Mouse (Mus musculus) CH12.LX (cell line): ENCODE measurements at regions not wholly inside any gene's neighbourhood (a gene's known extent, or its start where the extent isn't known, plus 50 kb on each side); places are given as distances from the start of the nearest gene placed in this dataset.

ENCODE experiments used
- DNase-seq: peaks from one replicate; pipeline ENCODE4 v3.0.0-alpha.2; 2013; ENCODE audit errors: extremely low read depth
- H3K27ac ChIP-seq: 2 replicates; pipeline ENCODE4 v1.5.1; 2012; ENCODE audit warnings: low read depth, mild to moderate bottlenecking, control low read depth, moderate library complexity; ENCODE audit not compliant: insufficient read depth
- H3K27me3 ChIP-seq: replicated peaks from 2 replicates; pipeline ENCODE3; 2012; ENCODE audit warnings: inconsistent platforms
- H3K36me3 ChIP-seq, 2 experiments: replicated peaks in 1 of 2; 2 replicates each; pipeline versions ENCODE3 to v1.6.1; 2012; ENCODE audit warnings: inconsistent platforms in 1 of 2, low read length in 1 of 2, mild to moderate bottlenecking in 1 of 2, mixed read lengths in 1 of 2, moderate library complexity in 1 of 2; ENCODE audit not compliant: control insufficient read depth in 1 of 2, insufficient read depth in 1 of 2
- H3K4me1 ChIP-seq, 2 experiments: 2 replicates each; pipeline ENCODE4 v1.6.1; 2012; ENCODE audit warnings: inconsistent platforms in 1 of 2, moderate library complexity in 1 of 2; ENCODE audit not compliant: insufficient read depth in 2 of 2, control insufficient read depth in 1 of 2
- H3K4me2 ChIP-seq: 2 replicates; pipeline ENCODE4 v1.6.1; 2012; ENCODE audit warnings: low read depth, mild to moderate bottlenecking, control low read depth; ENCODE audit not compliant: poor library complexity, insufficient read depth, severe bottlenecking
- H3K4me3 ChIP-seq, 3 experiments: fragments of 150-350 bp in 1 of 3; sonication (generic) in 1 of 3; replicated peaks in 1 of 3; 2 replicates each; pipeline versions ENCODE3 to v1.5.1; 2011 to 2012; ENCODE audit warnings: low read depth in 2 of 3, low read length in 2 of 3, mild to moderate bottlenecking in 2 of 3, moderate library complexity in 2 of 3, control low read depth in 1 of 3, improper control_type of control experiment in 1 of 3, inconsistent platforms in 1 of 3, mixed read lengths in 1 of 3; ENCODE audit not compliant: poor library complexity in 1 of 3
- H3K79me2 ChIP-seq: replicated peaks from 2 replicates; pipeline ENCODE4 v1.6.1; 2012; ENCODE audit warnings: mild to moderate bottlenecking, moderate library complexity; ENCODE audit not compliant: control insufficient read depth, poor library complexity, insufficient read depth, severe bottlenecking; ENCODE audit errors: extremely low read depth
- H3K9ac ChIP-seq: 2 replicates; pipeline ENCODE4 v1.6.1; 2012; ENCODE audit warnings: low read depth, mild to moderate bottlenecking, control low read depth, moderate library complexity; ENCODE audit not compliant: insufficient read depth
- H3K9me3 ChIP-seq: replicated peaks from 2 replicates; pipeline ENCODE3; 2012; ENCODE audit warnings: low read length, inconsistent platforms, mixed read lengths
- BHLHE40 ChIP-seq: IDR thresholded peaks from 2 replicates; pipeline ENCODE4 v1.6.1; 2011; ENCODE audit warnings: mild to moderate bottlenecking, low read depth, low read length, improper control_type of control experiment
- CHD2 ChIP-seq: IDR thresholded peaks from 2 replicates; pipeline ENCODE4 v1.6.1; 2011; ENCODE audit warnings: low read length, improper control_type of control experiment
- ELF1 ChIP-seq: IDR thresholded peaks from 2 replicates; pipeline ENCODE4 v1.6.1; 2014; ENCODE audit warnings: low read depth, mild to moderate bottlenecking, inconsistent platforms, low read length, improper control_type of control experiment
- EP300 ChIP-seq: IDR thresholded peaks from 2 replicates; pipeline ENCODE4 v1.6.1; 2011; ENCODE audit warnings: low read length, improper control_type of control experiment
- ETS1 ChIP-seq: conservative IDR thresholded peaks from 2 replicates; pipeline ENCODE4 v1.6.1; 2012; ENCODE audit warnings: low read depth, mild to moderate bottlenecking, inconsistent platforms, low read length, improper control_type of control experiment, moderate library complexity
- JUND ChIP-seq: conservative IDR thresholded peaks from 2 replicates; pipeline ENCODE4 v1.6.1; 2011; ENCODE audit warnings: low read depth, low read length, improper control_type of control experiment
- KAT2A ChIP-seq: IDR thresholded peaks from 2 replicates; pipeline ENCODE4 v1.6.1; 2012; ENCODE audit warnings: low read length, improper control_type of control experiment, inconsistent platforms; ENCODE audit not compliant: insufficient replicate concordance
- MAZ ChIP-seq: IDR thresholded peaks from 2 replicates; pipeline ENCODE4 v1.6.1; 2012; ENCODE audit warnings: low read depth, mild to moderate bottlenecking, inconsistent platforms, low read length, improper control_type of control experiment, moderate library complexity
- POLR2A ChIP-seq: IDR thresholded peaks from 2 replicates; pipeline ENCODE4 v1.6.1; 2011; ENCODE audit warnings: low read depth, mild to moderate bottlenecking, improper control_type of control experiment, low read length
- RAD21 ChIP-seq: IDR thresholded peaks from 2 replicates; pipeline ENCODE4 v1.6.1; 2011; ENCODE audit warnings: low read depth, mild to moderate bottlenecking, low read length, improper control_type of control experiment, moderate library complexity
- SMC3 ChIP-seq: IDR thresholded peaks from 2 replicates; pipeline ENCODE4 v1.6.1; 2011; ENCODE audit warnings: low read depth, low read length, improper control_type of control experiment
- TBP ChIP-seq: conservative IDR thresholded peaks from 2 replicates; pipeline ENCODE4 v1.6.1; 2011; ENCODE audit warnings: low read depth, low read length, improper control_type of control experiment
- ZC3H11A ChIP-seq: IDR thresholded peaks from 2 replicates; pipeline ENCODE4 v1.6.1; 2012; ENCODE audit warnings: low read depth, mild to moderate bottlenecking, inconsistent platforms, low read length, improper control_type of control experiment
- ZKSCAN1 ChIP-seq: IDR thresholded peaks from 2 replicates; pipeline ENCODE4 v1.6.1; 2012; ENCODE audit warnings: low read depth, inconsistent platforms, low read length, improper control_type of control experiment, borderline replicate concordance
- ZNF384 ChIP-seq: IDR thresholded peaks from 2 replicates; pipeline ENCODE4 v1.6.1; 2012; ENCODE audit warnings: low read depth, low read length, improper control_type of control experiment, inconsistent platforms
- dilution Hi-C: fragments of 300-500 bp; cut with MboI; formaldehyde crosslinking; loops from 2 replicates; pipeline ENCODE4 v1.14.3; 2020; ENCODE audit warnings: low sequenced_read_pairs; ENCODE audit not compliant: extremely low pct_unique_long_range_greater_than_20kb, extremely low pct_ligation_motif_present
- in situ Hi-C: fragments of 300-500 bp; cut with MboI; formaldehyde crosslinking; loops from 3 replicates; pipeline ENCODE4 v1.14.3; 2019; ENCODE audit warnings: low sequenced_read_pairs, low pct_ligation_motif_present, low pct_unique_long_range_greater_than_20kb, mixed read lengths

DNA sequence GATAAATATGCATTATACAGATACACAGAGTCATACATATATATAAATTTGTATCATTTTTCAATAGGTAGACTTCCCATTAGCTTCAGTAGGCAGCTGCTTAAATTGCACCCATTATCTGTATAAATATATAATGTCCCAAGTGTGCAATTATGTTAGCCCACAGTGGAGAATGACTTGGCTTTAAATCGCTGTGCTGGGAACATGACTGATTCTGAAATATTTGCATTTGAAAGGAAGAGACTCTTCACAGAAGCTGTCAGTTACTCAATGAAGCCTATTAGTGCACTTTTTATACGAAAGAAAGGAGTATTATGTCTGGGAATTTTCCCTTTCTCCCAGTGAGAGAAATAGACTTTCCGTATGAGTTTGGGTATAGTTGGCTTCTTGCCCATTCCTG is 242.8 kb upstream of the Pcdh7 start:
- no peak for DNase-seq
- no peak overlapping the region for H3K27ac ChIP-seq
- no peak overlapping the region for H3K4me3 ChIP-seq
- no peaks in the 10 kb centered on the region for H3K79me2 ChIP-seq
- H3K36me3 ChIP-seq = no peaks in the 10 kb centered on the region
- H3K4me1 ChIP-seq = no peaks in the 10 kb centered on the region
- in situ Hi-C loops (no loop called here), dilution Hi-C loops (no loop called here)
- no peak overlapping the region for H3K9ac ChIP-seq
- H3K27me3 ChIP-seq = no peaks in the 10 kb centered on the region
- TF ChIP-seq MAZ (no peak), CHD2 (no peak), EP300 (no peak), JUND (no peak), ZC3H11A (no peak), POLR2A (no peak)
- no peak overlapping the region for H3K4me2 ChIP-seq
- H3K9me3 ChIP-seq = no peaks in the 10 kb centered on the region

DNA sequence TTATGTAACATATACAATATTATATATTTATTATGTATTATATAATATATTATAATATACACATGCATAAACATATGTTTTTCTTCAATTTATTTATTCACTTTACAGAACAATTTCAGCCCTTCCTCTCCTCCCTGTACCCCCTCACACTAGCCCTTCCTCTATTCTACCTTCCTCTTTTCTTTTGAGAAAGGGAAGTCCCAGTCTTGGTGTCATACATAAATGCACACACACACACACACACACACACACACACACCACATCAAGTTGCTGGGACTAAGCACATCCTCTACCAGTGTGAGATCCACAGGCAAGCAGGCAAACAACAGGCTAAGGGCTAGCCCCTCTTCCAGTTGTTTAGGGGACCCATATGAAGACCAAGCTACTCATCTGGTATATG is 239.9 kb upstream of the Pcdh7 start:
- in situ Hi-C loops = no loop called here
- TF ChIP-seq RAD21 (no peak), KAT2A (no peak), EP300 (no peak), ELF1 (no peak), JUND (no peak), SMC3 (no peak), TBP (no peak), ZNF384 (no peak), ZKSCAN1 (no peak), BHLHE40 (no peak), CHD2 (no peak), ETS1 (no peak)
- no peak overlapping the region for H3K4me3 ChIP-seq
- no peaks in the 10 kb centered on the region for H3K36me3 ChIP-seq
- dilution Hi-C loops = no loop called here
- H3K27me3 ChIP-seq = no peaks in the 10 kb centered on the region
- peak; percentile 1 for DNase-seq
- H3K79me2 ChIP-seq = no peaks in the 10 kb centered on the region
- no peaks in the 10 kb centered on the region for H3K4me1 ChIP-seq
- no peak overlapping the region for H3K27ac ChIP-seq
- H3K9me3 ChIP-seq = peaks cover 2% of the 10 kb centered on the region
- no peak overlapping the region for H3K4me2 ChIP-seq
- no peak overlapping the region for H3K9ac ChIP-seq
